Mouse (Mus musculus) midbrain, embryonic 12.5 days (tissue): ENCODE measurements around the gene Kmt2b. TPM values are rescaled to one million over a fixed set of nuclear protein-coding genes. Genes with fewer than 3 reads are reported as not detected.
A peak's percentile ranks its signal among the peaks of the same experiment; 100 is the strongest.

Experiments used
- ATAC-seq: fragments of 200-750 bp; cut with Nextera tagmentation; 2 replicates; pipeline ENCODE4 v1.8.0; 2017; ENCODE audit warnings: low read depth, moderate TSS enrichment, moderate library complexity; ENCODE audit not compliant: low FRiP score
- H3K27ac ChIP-seq: fragments of 300-500 bp; sonication (generic); replicated peaks from 2 replicates; pipeline ENCODE4 v1.5.1; 2016; ENCODE audit warnings: mild to moderate bottlenecking
- H3K27me3 ChIP-seq: fragments of 300-500 bp; sonication (generic); 2 replicates; pipeline ENCODE4 v1.6.1; 2016; ENCODE audit warnings: mild to moderate bottlenecking
- H3K36me3 ChIP-seq: fragments of 300-500 bp; sonication (generic); 2 replicates; pipeline ENCODE4 v1.6.1; 2016
- H3K4me1 ChIP-seq: fragments of 300-500 bp; sonication (generic); 2 replicates; pipeline ENCODE4 v1.6.1; 2016
- H3K4me2 ChIP-seq: fragments of 300-500 bp; sonication (generic); replicated peaks from 2 replicates; pipeline ENCODE4 v1.6.1; 2016; ENCODE audit warnings: mild to moderate bottlenecking, moderate library complexity
- H3K4me3 ChIP-seq: fragments of 300-500 bp; sonication (generic); 2 replicates; pipeline ENCODE4 v1.5.1; 2016; ENCODE audit warnings: mild to moderate bottlenecking
- H3K9ac ChIP-seq: fragments of 300-500 bp; sonication (generic); replicated peaks from 2 replicates; pipeline ENCODE4 v1.6.1; 2016; ENCODE audit warnings: mild to moderate bottlenecking, moderate library complexity
- H3K9me3 ChIP-seq: fragments of 300-500 bp; sonication (generic); 2 replicates; pipeline ENCODE4 v1.6.1; 2016; ENCODE audit warnings: mild to moderate bottlenecking
- WGBS: fragments of 180-500 bp; shearing (Covaris S2); methylation state at CpG from one replicate; pipeline ENCODE4 v1.1.7; 2016; 5-methylcytosine and 5-hydroxymethylcytosine counted together
- polyA plus RNA-seq: library from polyadenylated mRNA; unstranded; fragments of >200 nt; fragmentation: Nextera tagmentation; extraction: Ambion mirVana; gene quantifications from 2 replicates; pipeline ENCODE4 v1.2.1, GENCODE M21; 2016

The Kmt2b gene
- polyA plus RNA-seq, 1 experiment from 2014 or later = 13.6 TPM

- no peak overlapping the region for H3K4me3 ChIP-seq
- H3K4me1 ChIP-seq = peaks cover 34% of the 10 kb centered on the region
- H3K27me3 ChIP-seq = no peaks in the 10 kb centered on the region
- 78% methylated on average over 2 of the region's 2 CpGs for WGBS
- no peak overlapping the region for H3K27ac ChIP-seq
- no peak overlapping the region for H3K9ac ChIP-seq
- no peak overlapping the region for H3K4me2 ChIP-seq
- H3K9me3 ChIP-seq = no peaks in the 10 kb centered on the region
- H3K36me3 ChIP-seq = peaks cover 22% of the 10 kb centered on the region
- no peak for ATAC-seq
Observed at GRCm38 (mm10) chr7:30560296-30560695, 28.2 kb downstream of the Kmt2b start.

GRCm38 (mm10) chr7:30559443-30559954 lies 29.0 kb downstream of the Kmt2b start, which contains the start of gene Lin37:
Gene Lin37, minus strand, starts transcription at chr7:30559838.
- Histone ChIP-seq H3K36me3 (peaks cover 30% of the 10 kb centered on the region), H3K27me3 (no peaks in the 10 kb centered on the region), H3K9ac (peak within 1 kb of the TSS; percentile 76), H3K9me3 (no peaks in the 10 kb centered on the region), H3K4me1 (peaks cover 34% of the 10 kb centered on the region), H3K27ac (peak within 1 kb of the TSS; percentile 35; the same call in 1 of the 2 replicates), H3K4me2 (peak within 1 kb of the TSS; percentile 97), H3K4me3 (peak within 1 kb of the TSS; percentile 64)
- WGBS = under 1% methylated on average over 20 of the region's 20 CpGs
- peak; percentile 84 for ATAC-seq

- Histone ChIP-seq H3K9me3 (no peaks in the 10 kb centered on the region), H3K27ac (peak overlapping the region; percentile 35; the same call in 1 of the 2 replicates), H3K27me3 (peaks cover 6% of the 10 kb centered on the region; the same call in 1 of the 2 replicates), H3K4me3 (peak overlapping the region; percentile 64), H3K4me1 (peaks cover 28% of the 10 kb centered on the region), H3K36me3 (peaks cover 34% of the 10 kb centered on the region), H3K4me2 (peak overlapping the region; percentile 97), H3K9ac (peak overlapping the region; percentile 76)
- ATAC-seq = 0 out of 2 replicates have a peak, but pooled peaks have one; percentile 0
- 12% methylated on average over 12 of the region's 12 CpGs for WGBS
Observed at GRCm38 (mm10) chr7:30558656-30559442, 29.7 kb downstream of the Kmt2b start.

GRCm38 (mm10) chr7:30557901-30558514 lies 30.5 kb downstream of the Kmt2b start:
- H3K36me3 ChIP-seq = peaks cover 34% of the 10 kb centered on the region
- H3K9ac ChIP-seq = no peak overlapping the region
- no peaks in the 10 kb centered on the region for H3K9me3 ChIP-seq
- H3K4me1 ChIP-seq = peaks cover 32% of the 10 kb centered on the region
- ATAC-seq = no peak
- 0 out of 2 replicates have a peak overlapping the region, but pooled peaks have one; percentile 64 for H3K4me3 ChIP-seq
- peak overlapping the region; percentile 97 for H3K4me2 ChIP-seq
- WGBS = 87% methylated on average over 13 of the region's 13 CpGs
- H3K27ac ChIP-seq = no peak overlapping the region
- peaks cover 10% of the 10 kb centered on the region; the same call in 1 of the 2 replicates for H3K27me3 ChIP-seq

GRCm38 (mm10) chr7:30556894-30557536 lies 31.5 kb downstream of the Kmt2b start:
- no peak for ATAC-seq
- Histone ChIP-seq H3K4me1 (peaks cover 32% of the 10 kb centered on the region), H3K27me3 (peaks cover 10% of the 10 kb centered on the region; the same call in 1 of the 2 replicates), H3K4me3 (no peak overlapping the region), H3K27ac (no peak overlapping the region), H3K9me3 (no peaks in the 10 kb centered on the region), H3K4me2 (no peak overlapping the region), H3K36me3 (peaks cover 34% of the 10 kb centered on the region), H3K9ac (no peak overlapping the region)
- WGBS = 93% methylated on average over 18 of the region's 18 CpGs

- ATAC-seq = no peak
- peaks cover 10% of the 10 kb centered on the region; the same call in 1 of the 2 replicates for H3K27me3 ChIP-seq
- peak overlapping the region; percentile 70 for H3K4me3 ChIP-seq
- H3K9me3 ChIP-seq = no peaks in the 10 kb centered on the region
- H3K9ac ChIP-seq = no peak overlapping the region; the same call in 1 of the 2 replicates
- peak overlapping the region; percentile 89 for H3K4me2 ChIP-seq
- 88% methylated on average over 22 of the region's 22 CpGs for WGBS
- peaks cover 37% of the 10 kb centered on the region for H3K36me3 ChIP-seq
- H3K27ac ChIP-seq = no peak overlapping the region
- H3K4me1 ChIP-seq = peaks cover 28% of the 10 kb centered on the region
Observed at GRCm38 (mm10) chr7:30553810-30554584, 34.5 kb downstream of the Kmt2b start.

- peak overlapping the region; percentile 66; the same call in 1 of the 2 replicates for H3K27ac ChIP-seq
- H3K9me3 ChIP-seq = no peaks in the 10 kb centered on the region
- peaks cover 10% of the 10 kb centered on the region; the same call in 1 of the 2 replicates for H3K27me3 ChIP-seq
- WGBS = 9% methylated on average over 23 of the region's 23 CpGs
- peak overlapping the region; percentile 70 for H3K4me3 ChIP-seq
- peak overlapping the region; percentile 51 for H3K9ac ChIP-seq
- peak overlapping the region; percentile 89 for H3K4me2 ChIP-seq
- peaks cover 45% of the 10 kb centered on the region for H3K36me3 ChIP-seq
- H3K4me1 ChIP-seq = peaks cover 19% of the 10 kb centered on the region
- no peak for ATAC-seq
Observed at GRCm38 (mm10) chr7:30553021-30553589, 35.4 kb downstream of the Kmt2b start.

GRCm38 (mm10) chr7:30552102-30553020 lies 36.2 kb downstream of the Kmt2b start, which contains the start of the genes Hspb6 and Proser3:
Gene Hspb6, plus strand, starts transcription at chr7:30552178.
Gene Proser3, minus strand, starts transcription at chr7:30552299.
- peaks cover 49% of the 10 kb centered on the region for H3K36me3 ChIP-seq
- no peaks in the 10 kb centered on the region for H3K9me3 ChIP-seq
- peaks cover 16% of the 10 kb centered on the region for H3K4me1 ChIP-seq
- peak within 1 kb of the TSS; percentile 61 for H3K9ac ChIP-seq
- H3K4me3 ChIP-seq = peak within 1 kb of the TSS; percentile 70
- WGBS = 2% methylated on average over 44 of the region's 44 CpGs
- peak within 1 kb of the TSS; percentile 91 for H3K27ac ChIP-seq
- H3K27me3 ChIP-seq = peaks cover 10% of the 10 kb centered on the region; the same call in 1 of the 2 replicates
- ATAC-seq = peak; percentile 96
- peak within 1 kb of the TSS; percentile 89 for H3K4me2 ChIP-seq

GRCm38 (mm10) chr7:30551445-30552101 lies 37.0 kb downstream of the Kmt2b start:
- H3K36me3 ChIP-seq = peaks cover 41% of the 10 kb centered on the region
- H3K27ac ChIP-seq = peak overlapping the region; percentile 91
- H3K4me1 ChIP-seq = peaks cover 16% of the 10 kb centered on the region
- H3K4me3 ChIP-seq = peak overlapping the region; percentile 70
- no peaks in the 10 kb centered on the region for H3K9me3 ChIP-seq
- peak overlapping the region; percentile 61 for H3K9ac ChIP-seq
- ATAC-seq = peak; percentile 64
- peak overlapping the region; percentile 89 for H3K4me2 ChIP-seq
- peaks cover 10% of the 10 kb centered on the region; the same call in 1 of the 2 replicates for H3K27me3 ChIP-seq
- 2% methylated on average over 10 of the region's 10 CpGs for WGBS
